Mouse (Mus musculus) liver, embryonic 18 days (tissue): ENCODE results near the gene BC005537. TPM values are rescaled to one million over a fixed set of nuclear protein-coding genes. Genes with fewer than 3 reads are reported as not detected.

Experiments
- polyA plus RNA-seq: library from polyadenylated mRNA; depleted of rRNA; stranded (reverse); fragments of >200 nt; gene quantifications from 2 replicates; pipeline ENCODE4 v1.2.3, GENCODE M21; 2012; rRNA removed

Gene BC005537
- polyA plus RNA-seq, result 29.1 and 30.2 TPM in 2 replicates

GRCm38 (mm10) chr13:24801308-24801921 lies at the start of gene BC005537:
BC005537 (plus strand) TSS chr13:24801657.

GRCm38 (mm10) chr13:24761403-24762227 lies 39.8 kb upstream of the BC005537 start, which contains the start of gene Gmnn:
Gmnn (minus strand) TSS chr13:24761923.

GRCm38 (mm10) chr13:24831353-24832130 lies 30.1 kb downstream of the BC005537 start, which contains the start of the genes Acot13 and Tdp2:
Acot13 (minus strand) TSS chr13:24831540.
Tdp2 (plus strand) TSS chr13:24831679.

GRCm38 (mm10) chr13:24844983-24845955 lies 43.8 kb downstream of the BC005537 start, which contains the start of gene D130043K22Rik:
D130043K22Rik (plus strand) TSS chr13:24845135.

Other genes starting within 250 kb of the BC005537 start
- gene Ripor2, start 219.5 kb upstream of the BC005537 start, polyA plus RNA-seq, result 3.2 and 4.2 TPM in 2 replicates
- not detected in 2 replicates for gene Armh2, start 60.4 kb upstream of the BC005537 start, polyA plus RNA-seq
- 31.0 and 32.0 TPM in 2 replicates for gene Gmnn, start 39.7 kb upstream of the BC005537 start, polyA plus RNA-seq
- gene Acot13, start 29.9 kb downstream of the BC005537 start, polyA plus RNA-seq, result 46.8 and 53.9 TPM in 2 replicates
- 18.0 and 18.5 TPM in 2 replicates for gene Tdp2, start 30.0 kb downstream of the BC005537 start, polyA plus RNA-seq
- 0.23 and 0.31 TPM in 2 replicates for gene D130043K22Rik, start 43.5 kb downstream of the BC005537 start, polyA plus RNA-seq
- 5.0 and 5.5 TPM in 2 replicates for gene Aldh5a1, start 136.0 kb downstream of the BC005537 start, polyA plus RNA-seq
- 52.9 and 57.0 TPM in 2 replicates for gene Gpld1, start 141.5 kb downstream of the BC005537 start, polyA plus RNA-seq
- 6.0 and 6.6 TPM in 2 replicates for gene Mrs2, start 218.7 kb downstream of the BC005537 start, polyA plus RNA-seq